Mouse (Mus musculus): Measurements from ENCODE around the gene Plod3. TPM values are rescaled to one million over a fixed set of nuclear protein-coding genes. Genes with fewer than 3 reads are reported as not detected.
"Not testable (repeated sequence)": the region's sequence is repeated elsewhere in the genome, so short reads cannot be mapped to it uniquely, and the experiment has no call there.

The Plod3 gene
- 10 to 100 TPM; 30.4 to 40.3 TPM for total RNA-seq (2021)

DNA sequence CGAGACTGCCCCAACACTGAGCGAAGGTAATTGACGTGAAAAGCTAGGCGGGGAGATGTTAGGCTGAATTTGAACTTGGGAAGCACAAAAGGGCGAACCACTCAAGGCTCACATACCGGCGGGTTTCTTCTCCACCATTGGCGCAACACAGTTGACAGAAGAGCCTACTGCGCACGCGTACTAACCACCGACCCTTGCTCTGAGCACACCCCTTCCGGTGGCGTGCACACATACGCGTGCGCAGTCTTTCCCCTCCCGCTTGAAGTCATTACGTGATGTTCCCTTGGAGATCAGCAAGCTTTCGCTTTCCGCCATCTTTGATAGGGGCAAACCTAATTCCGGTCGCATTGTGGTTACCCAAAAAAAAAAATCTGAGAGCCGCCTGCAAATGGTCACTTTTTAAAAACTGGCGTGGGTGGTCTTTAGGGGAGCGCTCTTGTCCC is at the start of gene Plod3:
Plod3 (plus strand) TSS at position 325 of the 443 bp plus-strand sequence.
- DNase-seq (ENCODE audit: low spot score in 2 of 2): peak; percentile 93 to 94
- intact Hi-C loops (cut with DNase I): no loop called here

- intact Hi-C loops (cut with DNase I): loop anchor here (10.0 kb wide), 1 partner anchor 167 kb away; no protein-coding TSS in a partner anchor
- no peak for DNase-seq (ENCODE audit: low spot score in 2 of 2)
These were observed 49.2 kb upstream of the Plod3 start for GRCm38 (mm10) chr5:136937621-136938020.

DNA sequence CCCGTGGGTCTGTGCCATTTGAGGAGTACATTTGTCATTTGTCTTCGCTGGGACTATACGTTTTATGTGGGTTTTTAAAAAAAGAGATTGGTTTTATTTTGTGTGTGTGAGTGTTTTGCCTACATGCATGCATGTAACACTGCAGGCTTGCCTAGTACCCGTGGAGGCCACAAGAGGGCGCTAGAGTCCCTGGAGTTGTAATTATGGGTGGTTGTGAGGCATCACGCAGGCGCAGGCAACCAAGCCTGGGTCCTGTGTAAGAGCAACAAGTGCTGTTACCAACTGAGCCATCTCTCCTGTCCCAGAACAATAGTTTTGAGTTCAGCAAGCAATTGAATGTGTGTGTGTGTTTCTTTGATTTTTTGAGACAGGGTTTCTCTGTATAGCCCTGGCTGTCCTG is 47.5 kb upstream of the Plod3 start:
- intact Hi-C loops (cut with DNase I): loop anchor here (10.0 kb wide), 1 partner anchor 166 kb away; no protein-coding TSS in a partner anchor
- DNase-seq (ENCODE audit: low spot score in 2 of 2): no peak

GRCm38 (mm10) chr5:136940029-136940428 is 46.8 kb upstream of the Plod3 start:
- intact Hi-C loops (cut with DNase I); DNase-seq (ENCODE audit: low spot score in 2 of 2): not testable (repeated sequence)

DNA sequence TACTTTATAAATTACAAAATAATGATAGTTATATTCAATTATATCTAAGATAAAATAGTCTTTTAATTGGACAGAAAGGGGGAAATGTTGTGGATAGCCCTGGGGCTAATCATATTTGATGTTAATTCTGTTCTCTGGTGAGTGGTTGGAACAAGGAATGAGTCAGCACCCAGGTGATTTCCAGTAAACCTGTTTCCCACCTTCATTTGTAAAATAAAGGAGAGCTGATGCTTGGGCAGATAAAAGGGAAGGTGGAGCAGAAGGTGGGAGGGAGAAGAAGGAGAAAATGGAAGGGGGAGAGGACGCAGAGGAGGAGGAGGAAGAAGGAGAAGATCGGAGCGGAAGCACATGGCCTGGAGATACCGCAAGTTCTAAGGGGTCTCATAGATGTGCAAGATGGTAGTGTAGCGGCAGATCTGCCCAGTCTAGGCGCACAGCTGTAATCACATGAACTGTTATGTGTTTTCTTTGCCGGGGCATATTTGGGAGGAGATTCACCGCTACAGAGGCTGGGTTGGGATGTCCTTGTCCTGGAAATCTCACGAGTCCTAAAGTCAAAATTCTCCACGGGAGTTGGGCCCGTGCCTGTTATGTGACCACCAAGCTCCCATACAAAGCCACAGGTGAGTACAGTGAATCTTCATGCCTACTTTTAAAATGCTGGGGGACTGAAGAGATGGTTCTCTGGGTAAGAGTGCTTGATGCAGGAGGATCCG is 45.8 kb upstream of the Plod3 start:
- intact Hi-C loops (cut with DNase I): no loop called here
- DNase-seq (ENCODE audit: low spot score in 2 of 2): no peak

DNA sequence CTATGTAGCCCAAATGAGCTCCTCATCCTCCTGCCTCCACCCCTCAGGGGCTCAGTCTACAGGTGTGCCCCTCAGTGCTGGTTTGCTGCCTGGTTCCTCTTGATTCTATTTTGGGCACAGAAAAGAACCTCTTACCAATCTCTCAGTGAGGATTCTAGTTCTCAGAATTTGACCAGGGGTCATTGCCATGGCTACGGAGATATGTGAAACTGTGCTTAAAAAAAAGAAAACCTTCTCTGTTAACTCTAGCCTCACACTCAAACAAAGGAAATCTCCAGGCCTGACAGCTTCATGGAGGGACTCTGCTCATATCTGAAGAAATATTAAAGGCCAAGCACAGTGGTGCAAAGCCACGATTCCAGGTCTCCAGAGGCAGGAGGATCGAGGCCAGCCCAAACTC is 44.0 kb upstream of the Plod3 start:
- DNase-seq (ENCODE audit: low spot score in 2 of 2): no peak

DNA sequence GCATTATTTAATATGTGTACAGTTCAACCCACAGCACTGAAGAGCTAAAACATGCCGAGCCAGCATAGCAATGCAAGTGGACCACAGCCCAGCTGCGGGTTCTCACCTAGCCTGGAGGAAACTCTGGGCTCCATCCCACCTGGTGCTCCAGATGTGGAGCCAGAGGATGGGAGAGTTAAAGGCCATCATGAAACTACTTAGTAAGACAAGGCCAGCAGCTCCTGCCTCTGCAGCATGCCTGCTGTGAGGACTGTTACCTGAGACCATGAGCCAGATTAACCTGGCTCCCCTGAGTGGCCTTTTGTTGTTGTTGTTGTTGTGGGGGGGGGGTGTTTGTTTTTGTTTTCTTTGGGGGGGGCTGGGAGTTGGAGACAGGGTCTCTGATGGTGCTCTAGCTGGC is 43.4 kb upstream of the Plod3 start:
- no peak for DNase-seq (ENCODE audit: low spot score in 2 of 2)
- intact Hi-C loops (cut with DNase I): no loop called here

More for the DNA sequence above, 44.0 kb upstream of the Plod3 start:
- intact Hi-C loops (cut with DNase I): no loop called here

- intact Hi-C loops (cut with DNase I): no loop called here
- DNase-seq (ENCODE audit: low spot score in 2 of 2): no peak
These were observed 41.7 kb upstream of the Plod3 start for GRCm38 (mm10) chr5:136945084-136945483.

DNA sequence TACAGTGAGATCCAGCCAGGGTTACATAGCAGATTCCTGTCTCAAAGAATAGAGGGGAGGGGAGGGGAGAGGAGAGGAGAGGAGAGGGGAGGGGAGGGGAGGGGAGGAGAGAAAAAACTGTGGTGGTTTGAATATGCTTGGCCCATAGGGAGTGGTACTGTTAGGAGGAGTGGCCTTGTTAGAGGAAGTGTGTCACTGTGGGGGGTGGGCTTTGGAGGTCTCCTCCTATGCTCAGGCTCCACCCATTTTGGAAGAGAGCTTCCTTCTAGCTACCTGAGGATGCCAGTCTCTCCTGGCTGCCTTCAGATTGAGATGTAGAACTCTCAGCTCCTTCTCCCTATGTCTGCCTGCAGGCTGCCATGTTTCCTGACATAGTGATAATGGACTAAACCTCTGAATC is 38.9 kb upstream of the Plod3 start:
- intact Hi-C loops (cut with DNase I): no loop called here
- DNase-seq (ENCODE audit: low spot score in 2 of 2): no peak

DNA sequence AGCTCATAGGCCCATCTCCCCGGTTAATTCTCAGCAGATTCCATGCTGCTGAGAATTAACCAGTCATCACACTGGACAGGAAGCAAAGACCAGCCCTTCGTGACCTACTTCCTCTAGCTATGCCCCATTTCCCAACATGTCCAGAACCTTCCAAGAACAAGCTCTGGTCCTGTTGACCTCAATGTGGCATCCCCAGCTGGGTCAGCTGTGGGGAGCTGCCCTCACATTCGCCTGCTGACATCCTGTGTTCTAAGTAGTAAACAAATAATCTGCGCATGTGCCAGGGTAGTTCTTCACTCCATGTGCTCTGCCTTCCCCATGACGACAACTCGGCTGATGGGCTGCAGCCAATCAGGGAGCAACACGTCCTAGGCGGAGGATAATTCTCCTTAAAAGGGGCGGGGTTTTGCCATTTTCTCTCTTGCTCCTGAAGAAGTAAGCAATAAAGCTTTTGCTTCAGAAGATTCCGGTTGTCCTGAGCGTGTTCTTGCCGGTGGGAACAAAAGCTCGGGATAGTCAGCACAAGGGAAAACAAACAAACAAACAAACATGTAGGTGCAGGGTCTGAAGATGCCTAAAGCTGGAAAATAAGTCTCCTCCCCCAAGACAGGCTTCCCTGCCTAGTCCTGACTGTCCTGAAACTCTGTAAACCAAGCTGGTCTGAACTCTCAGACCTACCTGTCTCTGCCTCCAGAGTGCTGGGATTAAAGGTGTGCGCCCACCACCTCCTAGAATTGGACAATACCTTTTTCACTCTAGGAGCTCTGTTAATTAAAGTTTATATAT is 37.1 kb upstream of the Plod3 start:
- DNase-seq (ENCODE audit: low spot score in 2 of 2); intact Hi-C loops (cut with DNase I): not testable (repeated sequence)

GRCm38 (mm10) chr5:136950521-136950920 is 36.3 kb upstream of the Plod3 start:
- DNase-seq (ENCODE audit: low spot score in 2 of 2): no peak
- intact Hi-C loops (cut with DNase I): no loop called here

GRCm38 (mm10) chr5:136952153-136952552 is 34.7 kb upstream of the Plod3 start:
- no peak for DNase-seq (ENCODE audit: low spot score in 2 of 2)
- intact Hi-C loops (cut with DNase I): no loop called here

DNA sequence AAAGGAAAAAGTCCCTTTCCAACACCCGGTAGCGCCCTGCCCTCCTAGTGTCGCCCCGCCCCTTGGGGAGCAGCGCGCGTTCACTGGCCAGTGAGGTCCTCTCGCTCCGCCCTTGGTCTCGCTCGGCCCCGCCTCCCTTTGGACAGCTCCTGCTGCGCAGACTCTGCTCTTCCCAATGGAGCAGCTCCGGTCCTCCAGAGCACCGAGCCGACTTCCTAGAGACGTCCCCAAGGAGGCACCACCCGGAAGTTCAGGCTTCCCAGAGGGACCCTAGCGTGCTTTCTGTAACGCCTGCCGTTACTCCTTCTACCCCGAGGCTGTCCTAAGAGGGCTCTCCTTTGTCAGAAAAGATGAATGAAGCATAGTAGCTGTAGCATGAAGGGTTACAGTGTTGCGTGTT is 33.8 kb upstream of the Plod3 start, which contains the start of gene Fis1:
Fis1 (plus strand) TSS at position 261 of the 400 bp plus-strand sequence.
- intact Hi-C loops (cut with DNase I): no loop called here
- DNase-seq (ENCODE audit: low spot score in 2 of 2): peak; percentile 93 to 94

DNA sequence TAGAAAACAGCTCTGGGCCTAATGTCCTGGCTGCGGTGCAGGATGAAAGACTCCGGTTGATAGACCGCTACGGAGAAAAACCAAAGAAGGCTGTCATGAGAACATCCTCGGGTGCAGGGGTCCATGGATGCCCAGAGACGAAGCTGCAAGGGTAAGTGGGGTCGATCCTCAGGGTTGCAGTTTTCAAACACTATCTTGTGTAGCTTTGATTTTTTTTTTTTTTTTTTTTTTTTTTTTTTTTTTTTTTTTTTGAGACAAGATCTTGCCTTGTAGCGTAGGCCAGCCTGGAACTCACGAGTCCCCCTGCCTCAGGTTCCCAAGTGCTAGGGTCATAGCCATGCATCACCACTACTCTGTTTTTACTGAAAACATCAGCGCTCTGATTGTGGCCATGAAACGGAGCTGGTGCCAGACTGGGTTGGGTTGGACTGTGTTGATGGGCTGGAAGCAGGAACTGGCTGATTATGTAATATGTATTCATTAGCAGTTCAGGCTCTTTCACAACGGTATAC is 33.3 kb upstream of the Plod3 start:
- intact Hi-C loops (cut with DNase I): no loop called here
- DNase-seq (ENCODE audit: low spot score in 2 of 2): peak; percentile 35 to 46

DNA sequence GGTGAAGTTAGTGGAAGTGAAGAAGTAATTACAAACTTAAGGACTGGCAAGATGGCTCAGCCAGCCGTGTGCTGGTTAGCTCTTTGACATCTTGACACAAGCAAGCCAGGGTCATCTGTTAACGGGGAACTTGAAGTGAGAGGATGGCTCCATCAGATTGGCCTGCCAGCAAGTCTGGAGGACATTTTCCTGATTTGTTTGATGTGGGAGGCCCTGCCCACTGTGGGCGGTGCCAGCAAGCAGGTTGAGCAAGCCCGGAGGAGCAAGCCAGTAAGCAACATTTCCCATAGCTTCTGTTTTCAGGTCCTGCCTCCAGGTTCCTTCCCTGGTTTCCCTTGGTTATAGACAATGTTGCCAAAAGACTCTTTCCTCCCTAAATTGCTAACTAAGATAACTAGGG is 31.2 kb upstream of the Plod3 start:
- no peak for DNase-seq (ENCODE audit: low spot score in 2 of 2)
- intact Hi-C loops (cut with DNase I): no loop called here

DNA sequence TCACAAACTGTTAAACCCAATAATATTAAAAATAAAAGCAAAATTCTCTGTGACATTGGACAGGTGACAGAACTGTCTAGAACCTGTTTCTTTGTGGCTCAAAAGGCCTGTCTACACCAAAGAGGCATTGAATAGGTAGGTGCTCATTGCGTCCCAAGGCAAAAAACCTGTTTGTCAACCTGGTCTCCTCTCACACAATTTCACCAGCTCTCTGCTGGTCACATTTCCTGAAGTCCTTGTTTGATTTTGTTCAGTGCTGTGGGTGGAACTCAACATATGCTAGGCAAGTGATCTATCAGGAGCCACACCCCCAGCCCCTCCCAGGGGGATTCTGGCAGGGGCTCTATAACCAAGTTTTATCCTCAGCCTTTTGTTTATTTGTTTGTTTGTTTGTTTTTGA is 29.6 kb upstream of the Plod3 start:
- intact Hi-C loops (cut with DNase I): no loop called here
- DNase-seq (ENCODE audit: low spot score in 2 of 2): no peak

DNA sequence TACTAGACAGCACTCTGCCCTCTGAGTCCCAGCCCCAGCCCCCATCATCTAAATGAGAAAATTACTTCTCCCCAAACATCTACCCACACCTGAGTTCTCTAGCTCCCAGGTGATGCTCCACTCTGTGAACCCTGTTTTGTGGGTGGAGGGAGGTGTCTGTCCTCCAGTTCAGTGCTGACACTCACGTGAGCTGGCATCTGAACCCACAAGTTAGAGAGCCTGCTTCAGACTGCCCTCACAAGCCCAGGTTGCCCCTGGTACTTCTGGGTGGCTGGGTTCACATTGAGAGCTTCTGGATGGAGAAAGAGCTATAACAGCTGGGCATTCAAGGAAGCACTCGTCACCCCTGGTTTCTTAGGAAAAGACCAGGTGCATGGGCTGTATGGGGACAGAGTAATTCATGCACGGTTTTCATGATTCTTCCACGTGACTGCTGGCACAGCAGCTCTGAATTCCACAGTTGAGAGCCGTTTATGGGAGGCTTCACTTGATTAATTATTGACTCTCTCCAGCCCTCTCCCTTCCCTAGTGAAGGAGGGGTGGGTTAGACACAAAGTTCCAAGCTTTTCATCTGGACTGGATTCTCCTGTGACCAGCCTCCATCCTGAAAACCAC is 27.7 kb upstream of the Plod3 start:
- DNase-seq (ENCODE audit: low spot score in 2 of 2): no peak
- intact Hi-C loops (cut with DNase I): no loop called here

GRCm38 (mm10) chr5:136960053-136960452 is 26.8 kb upstream of the Plod3 start:
- DNase-seq (ENCODE audit: low spot score in 2 of 2): no peak
- intact Hi-C loops (cut with DNase I): no loop called here

- intact Hi-C loops (cut with DNase I): no loop called here
- DNase-seq (ENCODE audit: low spot score in 2 of 2): no peak
These were observed 25.4 kb upstream of the Plod3 start for GRCm38 (mm10) chr5:136961334-136961982.
